Mouse (Mus musculus): ENCODE data around the gene Prkn. TPM values are rescaled to one million over a fixed set of nuclear protein-coding genes. Genes with fewer than 3 reads are reported as not detected.
A peak's percentile ranks its signal among the peaks of the same experiment; 100 is the strongest.

The Prkn gene
- polyA plus RNA-seq, 1 experiment from 2014 or later = 3.9 TPM

DNA sequence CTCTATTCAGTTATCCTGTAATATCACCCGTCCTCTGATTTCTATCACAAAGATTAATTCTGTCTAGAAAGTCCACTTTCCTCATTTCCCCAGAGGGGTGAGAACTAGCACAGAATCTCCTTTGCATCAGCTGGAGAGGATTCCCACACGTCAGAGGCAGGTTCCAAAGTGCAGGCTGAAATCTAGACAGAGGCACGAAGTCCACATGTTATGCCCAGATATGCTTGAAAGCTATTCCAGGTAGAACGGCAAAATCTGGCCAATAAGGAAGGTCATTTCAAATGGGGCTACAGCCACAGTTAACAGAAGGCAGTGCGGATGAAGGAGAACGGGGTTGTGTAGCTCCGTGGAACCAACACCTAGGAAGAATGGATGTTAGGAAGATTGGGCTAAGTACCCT, 478.8 kb downstream of the Prkn start:
- Histone ChIP-seq H3K36me3 (no peaks in the 10 kb centered on the region), H3K9ac (no peak overlapping the region), H3K27me3 (no peaks in the 10 kb centered on the region), H3K9me3 (no peaks in the 10 kb centered on the region), H3K4me3 (no peak overlapping the region), H3K4me1 (replicated peaks) (no peaks in the 10 kb centered on the region), H3K4me2 (no peak overlapping the region), H3K27ac (no peak overlapping the region)
- ATAC-seq (ENCODE audit: low FRiP score) = no peak
- WGBS = 91% methylated on average over 7 of the region's 7 CpGs

DNA sequence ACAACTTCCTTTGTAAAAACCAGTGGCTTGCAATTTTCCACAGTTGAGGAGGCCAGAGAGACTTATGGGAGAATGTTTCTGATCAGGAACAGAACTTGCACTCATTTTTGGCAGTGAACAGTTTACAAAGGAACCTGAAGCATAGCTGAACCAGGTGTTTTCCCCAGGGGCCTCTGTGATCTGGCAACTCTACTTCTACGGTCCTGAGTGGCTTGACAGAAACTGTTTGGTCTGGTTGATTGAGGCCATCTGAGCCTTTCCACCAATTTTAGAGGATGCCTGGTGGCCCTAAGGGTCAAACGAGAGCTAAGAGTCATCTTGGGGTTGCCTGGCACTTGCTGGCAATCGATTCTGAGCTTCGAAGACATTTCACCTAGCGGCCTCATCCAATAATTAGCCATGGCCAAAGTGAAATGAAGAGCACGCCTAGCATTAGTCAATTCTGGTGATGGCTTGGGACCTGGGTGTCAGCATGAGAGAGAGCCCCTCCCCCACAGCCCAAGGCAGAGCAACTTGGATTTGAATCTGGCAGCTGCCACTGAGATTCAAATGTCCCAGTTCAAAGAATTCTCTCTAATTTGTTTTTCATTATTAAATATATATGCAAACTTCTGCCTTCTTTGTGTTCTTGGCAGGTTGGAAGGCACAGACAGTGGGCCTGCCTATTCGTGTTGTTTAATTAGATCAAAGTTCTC, 479.6 kb downstream of the Prkn start:
- WGBS = 66% methylated on average over 7 of the region's 7 CpGs
- no peak overlapping the region for H3K4me3 ChIP-seq
- H3K9me3 ChIP-seq = no peaks in the 10 kb centered on the region
- no peak overlapping the region for H3K27ac ChIP-seq
- H3K27me3 ChIP-seq = no peaks in the 10 kb centered on the region
- H3K4me1 ChIP-seq (replicated peaks) = no peaks in the 10 kb centered on the region
- H3K4me2 ChIP-seq = no peak overlapping the region
- H3K36me3 ChIP-seq = no peaks in the 10 kb centered on the region
- no peak overlapping the region for H3K9ac ChIP-seq
- ATAC-seq (ENCODE audit: low FRiP score) = no peak

- WGBS = 66% methylated on average over 8 of the region's 8 CpGs
- peak overlapping the region; percentile 3; the same call in 1 of the 2 replicates for H3K4me2 ChIP-seq
- peaks cover 16% of the 10 kb centered on the region for H3K4me1 ChIP-seq (replicated peaks)
- peak overlapping the region; percentile 36 for H3K27ac ChIP-seq
- no peaks in the 10 kb centered on the region for H3K27me3 ChIP-seq
- peak; percentile 43; the same call in 1 of the 2 replicates for ATAC-seq (ENCODE audit: low FRiP score)
- H3K4me3 ChIP-seq = no peak overlapping the region
- H3K9me3 ChIP-seq = no peaks in the 10 kb centered on the region
- no peak overlapping the region for H3K9ac ChIP-seq
- H3K36me3 ChIP-seq = no peaks in the 10 kb centered on the region
Measured at GRCm38 (mm10) chr17:11332081-11332480, 491.9 kb downstream of the Prkn start.

DNA sequence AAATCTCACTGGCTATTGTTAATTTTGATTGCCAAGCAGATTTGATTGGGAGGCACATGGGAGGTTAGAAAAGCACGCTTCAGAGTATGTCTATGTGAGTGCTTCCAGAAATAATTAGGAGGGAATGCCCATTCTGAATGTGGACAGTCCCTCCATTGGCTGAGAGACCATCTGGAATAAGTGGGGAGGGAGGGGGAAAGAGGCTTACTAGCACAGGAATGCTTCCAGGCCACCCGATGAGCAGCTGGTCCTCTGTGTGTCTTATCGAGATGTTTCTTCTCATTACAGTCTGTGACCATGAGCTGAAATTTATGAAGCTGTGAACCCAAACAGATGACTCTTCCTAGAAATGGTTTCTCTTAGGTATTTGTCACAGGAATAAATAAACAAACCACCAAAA, 493.6 kb downstream of the Prkn start:
- no peak overlapping the region for H3K9ac ChIP-seq
- no peak overlapping the region for H3K4me3 ChIP-seq
- WGBS = 62% methylated on average over 3 of the region's 3 CpGs
- no peak overlapping the region for H3K27ac ChIP-seq
- H3K4me1 ChIP-seq (replicated peaks) = peaks cover 16% of the 10 kb centered on the region
- no peaks in the 10 kb centered on the region for H3K9me3 ChIP-seq
- H3K4me2 ChIP-seq = no peak overlapping the region
- no peaks in the 10 kb centered on the region for H3K27me3 ChIP-seq
- ATAC-seq (ENCODE audit: low FRiP score) = no peak
- H3K36me3 ChIP-seq = no peaks in the 10 kb centered on the region

DNA sequence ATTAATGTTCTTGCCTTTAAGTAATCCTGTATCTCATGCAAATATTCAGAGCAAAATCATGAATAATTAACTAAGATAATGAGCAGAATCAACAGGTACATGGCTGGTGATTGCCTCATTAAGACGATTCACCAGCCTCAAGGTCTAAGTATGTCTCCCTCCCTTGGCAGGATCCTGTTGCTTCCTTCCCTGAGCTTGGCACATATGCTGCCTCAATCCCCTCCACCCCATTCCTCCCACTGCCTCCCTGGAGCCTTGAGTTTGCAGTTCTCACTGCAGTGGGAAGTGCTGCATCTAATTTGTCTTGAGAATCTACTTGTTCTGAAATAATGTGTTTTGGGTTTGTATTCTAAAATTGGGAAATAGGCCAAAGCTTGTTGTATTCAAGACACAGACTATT, 496.0 kb downstream of the Prkn start:
- Histone ChIP-seq H3K36me3 (no peaks in the 10 kb centered on the region), H3K9ac (no peak overlapping the region), H3K9me3 (no peaks in the 10 kb centered on the region), H3K27me3 (no peaks in the 10 kb centered on the region), H3K4me3 (no peak overlapping the region), H3K4me1 (replicated peaks) (peaks cover 9% of the 10 kb centered on the region), H3K27ac (no peak overlapping the region), H3K4me2 (no peak overlapping the region)
- WGBS = 40% methylated on average over 1 of the region's 1 CpGs
- ATAC-seq (ENCODE audit: low FRiP score) = no peak

- H3K27me3 ChIP-seq = no peaks in the 10 kb centered on the region
- H3K36me3 ChIP-seq = no peaks in the 10 kb centered on the region
- no peak overlapping the region for H3K9ac ChIP-seq
- 92% methylated on average over 4 of the region's 4 CpGs for WGBS
- ATAC-seq (ENCODE audit: low FRiP score) = no peak
- no peak overlapping the region for H3K4me3 ChIP-seq
- H3K27ac ChIP-seq = no peak overlapping the region
- no peak overlapping the region for H3K4me2 ChIP-seq
- H3K4me1 ChIP-seq (replicated peaks) = no peaks in the 10 kb centered on the region
- H3K9me3 ChIP-seq = peaks cover 3% of the 10 kb centered on the region; the same call in 1 of the 2 replicates
Measured at GRCm38 (mm10) chr17:11340368-11340767, 500.2 kb downstream of the Prkn start.

DNA sequence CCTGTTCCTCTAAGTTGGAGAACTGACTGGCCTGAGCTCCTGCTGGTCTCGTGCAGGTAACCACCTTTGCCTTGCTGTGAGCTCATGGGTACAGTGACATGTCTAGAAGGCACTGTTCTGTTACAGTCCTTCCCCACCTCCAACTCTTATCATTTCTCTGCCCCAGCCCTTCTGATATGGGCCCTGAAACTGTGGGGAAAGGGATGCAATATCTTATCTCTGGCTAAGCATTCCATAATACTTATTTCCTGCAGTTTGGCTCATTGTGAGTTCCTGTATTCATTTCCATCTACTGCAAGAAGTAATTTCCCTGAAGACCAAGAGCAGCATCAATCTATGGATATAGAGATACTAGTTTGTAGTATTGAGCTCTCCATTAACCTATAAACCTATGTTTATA, 506.1 kb downstream of the Prkn start:
- Histone ChIP-seq H3K4me3 (no peak overlapping the region), H3K9ac (no peak overlapping the region), H3K27ac (no peak overlapping the region), H3K9me3 (peaks cover 3% of the 10 kb centered on the region; the same call in 1 of the 2 replicates), H3K27me3 (no peaks in the 10 kb centered on the region), H3K4me1 (replicated peaks) (no peaks in the 10 kb centered on the region), H3K36me3 (no peaks in the 10 kb centered on the region), H3K4me2 (no peak overlapping the region)
- WGBS = 94% methylated on average over 1 of the region's 1 CpGs
- ATAC-seq (ENCODE audit: low FRiP score) = no peak

DNA sequence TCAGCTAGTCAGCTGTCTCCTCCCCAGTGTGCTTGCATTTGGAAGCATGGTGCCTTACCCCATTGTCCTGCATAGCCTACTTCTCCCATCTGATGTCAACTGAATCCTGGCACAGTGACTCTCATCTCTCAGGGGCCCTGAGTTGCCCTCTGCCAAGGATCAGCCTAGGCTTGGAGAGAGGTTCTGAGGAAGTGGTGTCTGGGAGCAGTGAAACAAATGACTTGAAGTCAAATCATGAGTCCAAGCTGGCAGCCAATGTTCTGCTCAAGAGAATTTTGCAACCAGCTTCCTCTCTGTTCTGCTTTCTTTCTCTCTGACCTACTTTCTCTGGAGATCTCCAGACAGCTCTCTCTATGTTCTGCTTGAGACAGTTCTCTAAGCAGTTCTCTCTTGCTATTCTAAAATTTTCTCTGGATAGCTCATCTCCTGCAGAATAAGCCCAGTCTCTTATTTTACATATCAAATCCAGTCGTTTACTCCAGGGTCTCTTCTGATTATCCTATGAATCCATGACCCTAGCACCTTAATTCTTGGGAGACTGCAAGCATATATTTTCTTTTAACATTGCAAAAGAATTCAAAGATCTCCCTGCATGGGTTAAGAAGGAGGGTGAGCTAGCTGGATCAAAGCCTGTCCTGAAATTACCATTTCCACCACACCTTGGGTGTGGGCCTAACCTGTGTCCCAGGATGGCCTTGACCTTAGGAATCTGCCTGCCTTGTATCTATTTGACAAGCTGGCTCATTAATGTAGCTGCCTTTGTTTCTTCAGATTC, 512.8 kb downstream of the Prkn start:
- no peaks in the 10 kb centered on the region for H3K4me1 ChIP-seq (replicated peaks)
- H3K27ac ChIP-seq = no peak overlapping the region
- no peak overlapping the region for H3K9ac ChIP-seq
- no peaks in the 10 kb centered on the region for H3K27me3 ChIP-seq
- no peak overlapping the region for H3K4me2 ChIP-seq
- no peaks in the 10 kb centered on the region for H3K36me3 ChIP-seq
- H3K4me3 ChIP-seq = no peak overlapping the region
- no peaks in the 10 kb centered on the region for H3K9me3 ChIP-seq
- ATAC-seq (ENCODE audit: low FRiP score) = no peak
- 51% methylated on average over 1 of the region's 1 CpGs for WGBS

DNA sequence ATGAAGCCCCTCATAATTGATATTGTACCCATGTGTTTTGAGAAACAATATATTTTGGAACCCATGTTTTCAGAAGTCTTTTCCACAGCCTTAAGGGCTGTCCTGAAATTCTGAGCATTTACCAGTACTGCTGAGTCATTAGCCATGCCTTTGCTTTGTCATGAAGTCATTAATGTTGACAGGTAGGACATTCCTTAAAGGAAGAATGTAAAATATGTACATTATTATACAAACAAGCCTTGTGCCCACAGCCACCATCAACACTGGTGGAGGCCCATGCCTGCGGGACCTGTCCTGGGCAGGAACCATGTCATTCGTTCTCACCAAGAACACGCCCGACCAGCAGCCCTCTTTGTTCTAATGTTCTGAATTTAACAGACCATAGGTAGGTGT, 513.4 kb downstream of the Prkn start:
- ATAC-seq (ENCODE audit: low FRiP score) = no peak
- Histone ChIP-seq H3K9me3 (no peaks in the 10 kb centered on the region), H3K9ac (no peak overlapping the region), H3K4me1 (replicated peaks) (no peaks in the 10 kb centered on the region), H3K4me2 (no peak overlapping the region), H3K27ac (no peak overlapping the region), H3K4me3 (no peak overlapping the region), H3K36me3 (no peaks in the 10 kb centered on the region), H3K27me3 (no peaks in the 10 kb centered on the region)
- WGBS = 98% methylated on average over 4 of the region's 4 CpGs

- no peak for ATAC-seq (ENCODE audit: low FRiP score)
- 77% methylated on average over 7 of the region's 7 CpGs for WGBS
- H3K9ac ChIP-seq = no peak overlapping the region
- no peak overlapping the region for H3K4me2 ChIP-seq
- H3K4me3 ChIP-seq = no peak overlapping the region
- no peaks in the 10 kb centered on the region for H3K36me3 ChIP-seq
- H3K27ac ChIP-seq = no peak overlapping the region
- H3K9me3 ChIP-seq = no peaks in the 10 kb centered on the region
- H3K4me1 ChIP-seq (replicated peaks) = no peaks in the 10 kb centered on the region
- no peaks in the 10 kb centered on the region for H3K27me3 ChIP-seq
Measured at GRCm38 (mm10) chr17:11354348-11354747, 514.2 kb downstream of the Prkn start.

GRCm38 (mm10) chr17:11375461-11375860, 535.3 kb downstream of the Prkn start:
- WGBS = 90% methylated on average over 2 of the region's 2 CpGs
- no peak overlapping the region for H3K27ac ChIP-seq
- H3K36me3 ChIP-seq = no peaks in the 10 kb centered on the region
- no peaks in the 10 kb centered on the region for H3K4me1 ChIP-seq (replicated peaks)
- H3K27me3 ChIP-seq = no peaks in the 10 kb centered on the region
- H3K9ac ChIP-seq = no peak overlapping the region
- H3K4me3 ChIP-seq = no peak overlapping the region
- no peak for ATAC-seq (ENCODE audit: low FRiP score)
- no peaks in the 10 kb centered on the region for H3K9me3 ChIP-seq
- no peak overlapping the region for H3K4me2 ChIP-seq

- Histone ChIP-seq H3K27me3 (no peaks in the 10 kb centered on the region), H3K9me3 (no peaks in the 10 kb centered on the region), H3K4me1 (replicated peaks) (no peaks in the 10 kb centered on the region), H3K36me3 (no peaks in the 10 kb centered on the region), H3K4me2 (no peak overlapping the region), H3K4me3 (no peak overlapping the region), H3K9ac (no peak overlapping the region), H3K27ac (no peak overlapping the region)
- WGBS = 88% methylated on average over 8 of the region's 8 CpGs
- no peak for ATAC-seq (ENCODE audit: low FRiP score)
Measured at GRCm38 (mm10) chr17:11383364-11383962, 543.3 kb downstream of the Prkn start.

Measured in hindbrain, embryonic 13.5 days (tissue).